Mouse (Mus musculus): ENCODE results near the gene Sufu.

The Sufu gene

DNA sequence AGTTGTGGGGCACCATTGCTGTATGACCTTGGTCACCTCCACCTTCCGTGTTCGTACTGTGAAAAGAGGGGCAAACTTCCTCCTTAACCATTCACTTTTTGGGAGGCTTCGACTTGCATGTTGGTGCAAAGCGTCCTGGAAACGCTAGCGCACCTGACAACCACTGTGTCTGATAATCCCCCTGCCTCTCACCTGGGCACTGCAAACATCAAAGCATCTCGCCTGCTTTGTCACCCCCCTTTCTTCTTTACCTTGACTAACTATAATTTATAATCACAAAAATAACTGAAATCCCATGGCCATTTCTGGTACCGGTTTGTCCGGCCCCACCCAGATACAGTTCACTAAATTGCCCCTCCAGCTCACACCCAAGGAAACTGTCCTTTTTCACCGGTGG, 2.0 kb upstream of the Sufu start:
- DNase-seq (ENCODE audit: low spot score) = no peak

DNA sequence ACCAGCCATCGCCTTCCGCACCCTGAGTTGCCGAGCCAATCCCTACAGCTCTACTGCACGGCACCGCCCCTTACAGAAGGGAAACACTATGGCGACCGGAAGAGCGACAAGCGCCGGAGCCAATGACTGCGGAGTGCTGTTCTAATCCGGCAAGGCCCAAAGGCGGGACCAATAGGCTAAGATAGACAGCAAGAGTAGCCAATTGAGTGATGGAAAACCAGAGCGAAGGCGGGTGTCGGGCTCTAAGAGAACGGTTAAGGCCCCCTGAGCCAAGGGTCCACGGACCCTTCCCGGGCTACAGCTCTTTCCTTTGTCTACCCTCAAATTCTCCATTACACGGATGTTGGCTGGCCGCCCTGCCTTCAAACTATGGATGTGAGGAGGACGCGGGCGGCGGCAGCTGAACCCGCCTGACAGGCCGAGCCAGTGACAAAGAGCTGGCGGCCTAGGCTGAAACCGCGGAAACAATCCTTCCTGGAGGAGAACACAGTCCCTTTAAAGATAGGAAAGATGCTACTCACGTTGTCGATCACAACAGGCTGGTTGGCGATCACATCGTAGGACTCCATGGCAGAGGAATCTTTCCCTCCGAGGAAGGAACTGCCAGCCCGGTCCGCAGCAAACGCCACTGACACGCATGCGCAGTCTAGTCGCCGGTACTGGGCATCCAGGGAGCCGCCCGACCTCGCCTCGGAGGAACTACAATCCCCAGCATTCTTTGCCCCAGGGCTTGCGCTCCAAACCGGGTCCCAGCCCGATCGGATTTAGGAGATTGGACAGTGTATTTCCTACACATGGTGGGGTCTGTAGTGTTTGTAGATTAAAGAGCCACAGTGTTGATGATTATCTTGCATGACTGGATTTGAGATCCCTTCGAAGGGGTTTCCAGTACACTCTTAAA, 1.3 kb upstream of the Sufu start, which contains the start of gene Actr1a:
Actr1a (minus strand) TSS at position 640 of the 901 bp plus-strand sequence.
- peak; percentile 100 for DNase-seq (ENCODE audit: low spot score)

DNA sequence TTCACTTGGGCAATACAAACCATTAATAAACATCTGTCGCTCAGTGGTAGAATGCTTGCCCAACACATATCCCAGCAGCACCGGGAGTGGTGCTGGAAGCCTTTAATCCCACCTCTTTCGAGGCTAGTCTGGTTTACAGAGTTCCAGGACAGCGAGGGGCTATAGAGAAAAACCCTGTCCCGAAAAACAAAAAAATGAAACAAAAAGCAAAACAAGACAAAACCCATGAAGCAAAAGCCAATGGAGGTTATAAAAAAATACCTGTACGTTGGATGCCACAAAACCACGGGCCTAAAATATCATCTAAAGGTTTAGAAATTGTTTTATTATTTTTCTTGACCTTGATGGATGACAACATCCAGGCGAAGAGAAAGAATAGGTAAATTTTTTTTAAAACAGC, 587 bp upstream of the Sufu start:
- DNase-seq (ENCODE audit: low spot score) = no peak

DNA sequence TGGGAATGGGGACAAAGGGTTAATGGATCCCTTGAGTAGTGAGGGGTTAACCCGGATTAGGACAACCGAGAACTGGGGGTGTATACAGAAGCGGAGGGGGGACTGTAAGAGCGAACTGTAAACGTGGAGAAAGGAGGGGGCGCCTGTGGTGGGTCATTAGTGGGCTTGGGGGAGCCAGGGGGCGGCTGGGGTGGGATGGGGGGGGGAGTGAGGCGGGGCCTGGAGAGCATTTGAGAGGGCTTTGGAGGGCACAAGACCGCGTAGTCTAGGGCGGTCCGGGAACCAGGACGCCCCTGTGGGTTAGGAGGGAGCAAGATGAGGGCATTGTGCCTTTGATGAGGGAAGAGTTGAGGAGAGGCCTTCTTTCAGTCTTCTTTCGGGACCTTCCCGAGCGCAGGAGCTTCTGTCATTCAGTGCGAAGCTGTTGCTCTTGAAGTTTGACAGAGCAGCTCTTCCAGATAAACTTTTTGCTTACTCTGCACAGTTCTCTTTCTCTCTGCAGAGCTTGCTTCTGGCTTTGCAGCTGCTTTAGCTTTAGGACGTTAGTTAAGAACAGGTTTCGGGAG, 823 bp downstream of the Sufu start:
- DNase-seq (ENCODE audit: low spot score) = peak; percentile 64

DNA sequence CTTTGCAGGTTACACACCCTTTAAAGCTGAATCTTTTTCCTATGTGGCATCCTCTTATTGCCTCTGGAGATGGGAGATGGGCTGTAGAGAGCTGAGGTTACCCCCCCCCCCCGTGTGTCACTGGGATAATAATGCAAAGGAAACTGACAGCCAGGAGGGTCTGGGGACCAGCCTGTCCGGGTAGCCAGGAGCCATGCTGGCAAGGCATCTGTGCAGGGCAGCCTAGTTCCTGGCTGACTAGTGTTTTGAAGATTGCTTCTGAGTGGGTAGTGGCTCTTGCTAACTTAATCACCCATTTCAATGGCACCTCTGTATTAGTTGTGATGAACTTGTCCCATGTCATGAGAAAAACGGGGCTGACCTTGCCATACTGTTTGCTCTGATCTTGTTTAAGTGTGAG, 1.7 kb downstream of the Sufu start:
- DNase-seq (ENCODE audit: low spot score) = no peak

DNA sequence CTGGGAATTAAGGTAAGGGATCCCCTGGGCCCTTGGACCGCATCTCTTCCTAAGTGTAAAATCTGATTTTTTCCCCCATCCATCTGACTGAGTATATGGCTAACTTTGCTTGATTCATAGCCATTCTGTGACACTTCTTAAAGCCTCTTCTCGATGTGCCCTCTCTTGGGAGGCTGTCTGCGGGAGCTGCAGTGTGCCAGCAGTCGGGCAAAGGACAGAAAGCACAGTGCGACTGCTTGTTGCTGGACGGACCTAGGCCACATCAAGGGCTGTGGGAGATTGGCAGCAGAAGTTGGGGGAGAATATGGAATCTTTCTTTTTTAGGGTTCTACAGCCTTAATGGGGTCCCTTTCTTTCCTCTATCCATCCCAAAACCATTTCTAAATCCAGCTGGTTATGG, 2.7 kb downstream of the Sufu start:
- DNase-seq (ENCODE audit: low spot score) = no peak

DNA sequence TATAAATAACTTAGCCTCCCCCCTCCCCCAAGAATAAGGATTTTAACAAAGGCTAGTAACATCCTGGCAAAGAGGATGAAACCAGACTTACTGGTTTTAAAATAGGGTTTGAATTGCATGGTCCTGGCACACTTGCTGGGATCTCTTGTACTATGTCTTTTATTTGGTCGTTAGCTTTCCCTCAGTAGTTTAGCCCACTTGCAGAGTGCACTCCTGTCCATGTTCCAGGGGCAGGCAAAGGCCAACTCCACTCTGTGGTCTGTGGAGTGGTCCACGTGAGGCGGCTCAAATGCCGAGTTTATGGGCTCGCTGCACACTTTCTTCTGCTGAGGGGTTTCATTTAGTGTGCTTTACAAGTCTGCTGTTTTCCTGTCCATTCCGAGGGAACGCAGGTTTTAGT, 3.2 kb downstream of the Sufu start:
- DNase-seq (ENCODE audit: low spot score) = no peak

DNA sequence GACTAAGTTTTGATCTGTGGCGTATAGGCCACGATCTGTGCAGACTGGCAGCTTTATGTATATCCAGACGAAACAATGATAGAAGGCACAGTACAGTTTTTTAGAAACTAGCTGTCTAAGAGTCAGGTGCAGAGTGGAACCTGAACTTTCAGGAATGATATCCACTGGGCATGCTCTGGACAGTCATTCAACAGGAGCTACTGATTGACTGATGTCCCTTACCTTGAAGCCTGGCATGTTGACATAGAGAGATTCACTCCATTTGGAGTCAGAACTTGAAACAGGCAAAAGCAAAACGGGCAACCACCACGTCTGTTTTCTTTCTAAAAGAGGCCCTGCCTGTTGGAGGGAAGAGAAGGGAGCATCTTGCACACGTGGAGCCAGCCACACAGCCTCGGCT, 3.9 kb downstream of the Sufu start:
- no peak for DNase-seq (ENCODE audit: low spot score)

DNA sequence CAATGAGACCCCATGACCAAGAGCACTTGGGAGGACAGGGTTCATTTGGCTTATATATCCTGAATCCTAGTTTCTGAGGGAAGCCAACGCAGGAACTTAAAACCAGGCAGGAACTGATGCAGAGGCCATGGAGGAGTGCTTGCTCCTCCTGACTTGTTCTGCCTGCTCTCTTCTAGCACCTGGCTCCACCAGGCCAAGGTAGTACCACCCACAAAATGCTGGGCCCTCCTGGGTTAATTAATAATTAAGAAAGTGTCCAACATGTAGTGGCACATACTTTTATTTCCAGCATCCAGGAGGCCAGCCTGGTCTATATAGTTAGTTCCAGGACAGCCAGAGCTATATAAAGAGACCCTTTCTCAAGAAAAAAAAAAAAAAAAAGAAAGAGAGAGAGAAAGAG, 7.3 kb downstream of the Sufu start:
- DNase-seq (ENCODE audit: low spot score) = no peak

DNA sequence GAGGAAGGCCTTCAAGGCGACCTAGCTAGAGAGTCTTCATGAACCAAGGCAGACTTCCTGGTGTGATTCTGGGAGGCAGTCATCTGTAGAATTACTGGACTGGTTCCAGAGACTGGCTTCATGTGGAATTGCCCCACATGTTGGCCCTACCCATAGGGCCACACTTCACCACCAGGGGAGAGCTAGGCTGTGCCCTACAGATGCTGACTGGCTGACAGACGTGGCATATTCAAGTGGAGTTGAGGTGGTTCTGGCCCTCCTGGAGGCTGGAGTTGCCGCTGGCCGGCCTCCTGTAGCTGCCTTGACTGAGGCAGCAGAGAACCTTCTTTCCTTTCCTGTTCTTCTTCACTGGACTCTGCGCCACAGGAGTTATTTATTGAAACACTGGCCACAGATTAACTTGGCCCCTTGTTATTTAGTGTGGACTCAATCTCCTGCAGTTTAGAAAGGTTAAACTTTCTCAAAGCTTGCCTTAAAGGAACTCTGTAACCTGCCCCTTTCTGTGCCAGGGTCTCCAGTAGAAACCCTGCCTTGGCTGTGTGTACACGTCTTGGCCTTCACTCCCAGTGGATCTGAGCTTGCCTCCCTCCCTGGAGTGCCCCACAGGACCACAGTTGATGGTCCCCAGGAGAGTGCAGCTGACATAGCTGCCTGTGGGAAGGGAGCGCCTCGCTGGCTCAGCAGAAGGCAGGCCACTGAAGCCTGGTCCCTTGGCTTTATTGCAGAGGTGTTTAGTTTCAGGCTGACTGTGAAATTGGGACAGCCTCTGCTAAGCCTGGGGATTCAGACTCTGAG, 10.1 kb downstream of the Sufu start:
- DNase-seq (ENCODE audit: low spot score) = no peak

DNA sequence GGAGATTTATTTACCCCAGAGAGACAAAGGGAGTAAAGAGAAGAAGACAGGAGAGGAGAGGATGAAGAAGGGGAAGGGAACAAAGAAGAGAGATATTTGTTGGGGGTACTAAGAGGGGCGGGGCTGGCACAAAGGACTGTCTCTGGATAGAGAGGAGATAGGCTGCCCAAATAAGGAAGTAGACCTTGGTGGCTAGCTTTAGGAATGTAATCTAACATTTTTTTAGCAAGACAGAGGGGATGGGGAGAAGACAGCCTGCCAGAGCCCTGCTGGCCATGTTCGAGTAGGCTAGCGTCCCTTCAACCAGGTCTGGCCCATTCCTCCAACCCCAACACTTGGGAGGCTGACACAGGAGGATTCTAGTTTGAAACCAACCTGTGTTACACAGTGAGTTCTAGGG, 12.8 kb downstream of the Sufu start:
- DNase-seq (ENCODE audit: low spot score) = no peak

DNA sequence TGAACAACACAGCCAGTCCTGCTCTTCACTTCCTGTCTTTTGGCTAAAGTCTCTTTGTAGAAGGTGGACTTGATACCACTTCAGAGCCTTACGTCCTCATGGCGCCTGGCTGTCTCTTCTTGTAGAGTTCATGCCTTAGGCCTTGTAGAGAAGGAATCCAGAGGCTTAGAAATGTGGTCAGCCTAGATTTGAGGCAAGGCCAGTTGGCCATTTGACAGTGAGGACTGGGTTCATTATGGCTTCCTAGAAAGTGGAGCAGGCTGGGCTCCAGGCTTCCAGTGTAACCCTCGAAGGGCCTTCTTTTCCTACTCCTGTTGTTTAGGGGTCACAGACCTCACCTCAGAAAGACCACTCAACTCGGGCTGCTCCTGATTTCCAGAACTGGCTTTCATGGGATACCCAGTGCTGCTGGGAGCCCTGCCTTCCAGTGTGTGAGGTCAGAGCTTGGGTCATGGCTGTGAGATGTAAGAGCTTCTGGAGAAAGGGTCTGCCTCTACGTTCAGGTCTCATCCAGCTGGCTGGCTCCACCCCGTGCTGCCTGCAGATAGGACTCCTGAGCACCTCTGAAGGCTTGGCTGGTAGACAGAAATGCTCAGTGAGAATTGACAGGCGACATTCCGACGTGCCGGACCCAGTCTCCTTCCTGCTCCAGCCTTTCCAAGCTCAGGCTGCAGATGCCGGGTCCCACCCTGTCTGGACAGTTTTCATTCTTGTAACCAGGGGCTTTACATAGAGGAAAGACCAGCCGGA, 15.5 kb downstream of the Sufu start:
- DNase-seq (ENCODE audit: low spot score) = no peak

DNA sequence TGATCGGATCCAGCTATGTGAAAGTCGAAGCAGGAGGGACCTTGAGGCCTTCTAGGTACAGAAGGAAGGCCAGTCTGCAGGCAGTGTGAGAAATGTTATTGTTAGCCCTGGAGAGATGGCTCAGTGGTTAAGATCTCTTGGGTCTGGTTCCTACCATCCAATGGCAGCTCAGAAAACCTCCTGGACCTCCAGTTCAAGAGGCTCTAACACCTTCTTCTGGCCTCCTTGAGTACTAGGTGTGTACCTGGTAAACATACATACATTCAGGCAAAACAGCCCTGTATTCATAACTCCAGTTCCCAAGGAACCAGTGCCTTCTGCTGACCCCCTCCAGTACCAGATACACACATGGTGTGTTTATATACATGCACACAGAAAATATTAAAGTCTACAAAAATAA, 17.3 kb downstream of the Sufu start:
- DNase-seq (ENCODE audit: low spot score) = no peak

DNA sequence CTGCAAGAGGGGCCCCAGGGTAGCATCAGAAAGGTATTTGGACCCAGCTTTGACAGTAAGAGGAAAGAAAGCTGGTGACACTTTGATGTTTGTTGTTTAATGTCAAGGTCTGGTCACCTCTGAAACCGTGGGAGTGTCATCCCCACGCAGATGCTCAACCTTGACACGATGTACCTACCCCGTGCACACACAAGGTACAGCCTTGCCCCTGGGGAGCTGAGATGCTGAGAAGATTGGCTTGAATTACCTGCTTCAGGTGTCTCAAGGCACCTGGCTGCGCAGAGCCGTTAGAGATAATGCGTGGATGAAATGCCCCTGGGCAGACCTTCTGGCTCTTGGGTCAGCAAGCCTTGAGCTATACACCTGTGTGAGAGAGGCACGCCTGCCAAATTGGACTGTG, 17.8 kb downstream of the Sufu start:
- no peak for DNase-seq (ENCODE audit: low spot score)

DNA sequence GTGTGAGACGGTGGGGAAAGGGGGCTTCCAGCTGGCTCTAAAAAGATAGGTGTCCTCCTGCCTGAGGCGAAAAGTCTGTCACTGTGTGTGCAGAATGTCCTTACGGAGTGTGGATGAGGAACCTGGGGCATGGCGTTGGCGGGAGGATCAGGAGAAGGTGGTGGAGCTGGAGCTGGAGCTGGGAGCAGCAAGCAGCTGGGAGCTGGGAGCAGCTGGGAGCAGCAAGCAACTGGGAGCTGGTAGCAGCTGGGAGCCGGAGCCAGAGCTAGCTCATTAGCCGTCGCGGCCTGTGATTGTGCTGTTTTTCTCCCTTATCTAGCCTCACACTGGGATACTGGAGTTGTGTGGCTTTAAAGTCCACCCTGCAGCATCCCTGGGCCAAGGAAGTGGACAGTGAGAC, 19.6 kb downstream of the Sufu start:
- no peak for DNase-seq (ENCODE audit: low spot score)

DNA sequence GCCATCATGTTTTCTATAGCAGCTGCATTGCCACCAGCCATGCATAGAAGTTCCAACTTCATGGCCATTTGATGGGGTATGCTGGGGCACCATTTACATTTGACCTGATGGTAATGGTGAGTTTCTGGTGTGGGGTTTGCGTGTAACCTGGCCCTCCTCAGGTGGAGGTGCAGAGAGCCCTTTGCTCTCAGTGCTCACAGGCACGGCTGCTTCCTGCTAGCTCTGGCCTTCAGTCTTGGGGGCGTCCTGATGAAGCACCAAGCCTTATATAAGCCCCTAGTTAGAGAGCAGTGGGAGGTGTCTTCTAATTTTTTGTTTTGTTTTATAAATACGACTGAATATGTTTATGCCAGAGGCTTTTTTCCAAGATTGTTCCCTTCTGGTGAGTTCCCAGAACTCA, 21.4 kb downstream of the Sufu start:
- DNase-seq (ENCODE audit: low spot score) = no peak

DNA sequence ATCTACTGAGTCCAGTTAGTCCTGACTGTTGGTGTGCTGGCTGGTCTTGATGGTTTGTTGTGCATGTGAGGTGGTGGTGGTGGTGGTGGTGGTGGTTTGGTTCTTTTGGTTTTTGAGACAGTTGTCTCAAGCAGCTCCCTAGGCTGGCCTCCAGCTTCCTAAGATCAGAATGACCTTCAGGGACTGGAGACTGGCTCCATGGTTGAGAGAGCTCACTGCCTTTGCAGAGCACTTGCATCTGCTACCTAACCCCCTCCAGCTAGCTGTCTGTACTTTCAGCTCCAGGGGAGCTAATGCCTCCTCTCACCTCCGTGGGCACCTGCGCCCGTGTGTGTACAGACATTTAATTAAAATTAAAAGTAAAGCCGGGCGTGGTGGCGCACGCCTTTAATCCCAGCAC, 23.7 kb downstream of the Sufu start:
- no peak for DNase-seq (ENCODE audit: low spot score)

DNA sequence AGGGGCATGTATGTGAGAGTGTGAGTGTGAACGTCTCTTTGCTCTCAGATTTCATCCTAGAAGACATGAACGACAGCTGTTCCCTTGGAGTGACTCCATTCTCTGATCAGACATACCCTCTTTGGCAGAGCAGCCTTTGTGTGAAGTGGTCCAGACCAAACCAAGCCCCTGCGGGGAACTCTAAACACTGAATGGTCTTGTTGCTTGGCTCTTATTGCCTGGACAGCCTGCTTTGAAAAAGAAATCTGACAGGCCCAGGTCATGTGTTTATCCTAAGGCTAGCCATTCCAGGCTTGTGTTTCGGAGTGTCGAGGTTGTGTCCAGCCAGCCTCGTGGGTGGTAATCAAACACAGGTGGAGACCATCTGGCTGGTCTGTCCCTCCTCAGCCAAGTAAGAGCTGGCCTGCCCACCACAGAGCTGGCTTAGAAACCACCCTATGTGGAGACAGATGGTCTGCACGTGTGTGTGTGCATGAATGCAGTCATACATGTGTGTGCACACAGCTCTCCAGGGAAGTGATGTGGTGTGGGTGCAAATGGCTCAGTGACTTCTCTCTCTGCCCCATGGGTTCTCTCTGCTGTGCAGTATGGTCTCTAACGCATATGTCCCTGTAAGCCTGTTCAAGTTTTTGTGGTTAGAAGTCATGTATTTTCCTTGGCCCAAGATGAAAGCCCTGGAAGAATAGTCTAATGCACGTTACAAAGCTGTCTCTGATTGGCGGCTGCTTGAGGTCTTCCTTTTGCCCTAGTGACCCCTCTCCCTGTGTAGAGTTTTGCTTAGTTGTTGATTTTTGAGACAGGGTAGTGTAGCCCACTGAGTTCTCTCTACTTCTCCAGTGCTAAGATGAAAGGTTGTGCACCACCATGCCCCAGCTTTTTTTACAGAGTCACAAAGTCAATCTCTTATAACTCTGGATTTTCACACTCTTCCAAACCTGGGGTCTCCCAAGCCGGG, 26.0 kb downstream of the Sufu start:
- peak; percentile 81 for DNase-seq (ENCODE audit: low spot score)

DNA sequence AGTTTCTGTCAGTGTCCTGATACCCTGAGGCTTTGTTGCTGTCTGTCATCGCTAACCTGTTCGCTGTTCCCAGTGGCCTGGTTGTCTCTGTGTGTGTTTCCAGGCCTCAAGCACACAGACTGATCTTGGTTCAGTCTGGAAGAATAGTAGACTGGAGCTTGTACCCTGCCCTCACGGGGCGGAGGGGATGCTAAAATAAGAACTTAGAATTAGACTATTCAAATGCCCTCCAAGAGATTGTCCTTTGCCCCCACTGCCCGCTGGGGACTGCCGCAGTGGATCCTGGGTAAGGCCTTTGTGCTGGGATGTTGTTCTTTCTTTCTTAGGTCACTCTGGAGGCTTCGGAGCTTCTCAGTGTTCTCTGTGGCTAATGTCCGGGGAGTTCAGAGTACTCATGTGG, 28.6 kb downstream of the Sufu start:
- no peak for DNase-seq (ENCODE audit: low spot score)

DNA sequence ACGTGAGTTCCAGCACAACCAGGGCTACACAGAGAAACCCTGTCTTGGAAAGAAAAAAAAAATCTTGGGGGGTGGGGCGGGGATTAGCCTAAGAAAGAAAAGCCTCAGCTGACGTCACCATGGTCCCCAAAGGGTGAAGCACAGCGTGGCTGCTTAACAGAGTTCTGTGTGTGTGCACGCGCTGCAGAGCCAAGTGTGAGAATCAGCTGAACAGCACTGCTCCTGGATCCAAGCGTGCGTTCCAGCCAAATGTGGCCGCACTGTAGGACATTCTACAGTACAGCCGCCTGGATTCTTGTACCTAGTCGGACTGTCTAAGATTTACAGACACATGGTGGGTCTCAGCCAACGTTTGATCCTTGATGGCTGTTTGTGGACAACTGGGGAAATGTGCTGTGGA, 29.8 kb downstream of the Sufu start:
- no peak for DNase-seq (ENCODE audit: low spot score)

DNA sequence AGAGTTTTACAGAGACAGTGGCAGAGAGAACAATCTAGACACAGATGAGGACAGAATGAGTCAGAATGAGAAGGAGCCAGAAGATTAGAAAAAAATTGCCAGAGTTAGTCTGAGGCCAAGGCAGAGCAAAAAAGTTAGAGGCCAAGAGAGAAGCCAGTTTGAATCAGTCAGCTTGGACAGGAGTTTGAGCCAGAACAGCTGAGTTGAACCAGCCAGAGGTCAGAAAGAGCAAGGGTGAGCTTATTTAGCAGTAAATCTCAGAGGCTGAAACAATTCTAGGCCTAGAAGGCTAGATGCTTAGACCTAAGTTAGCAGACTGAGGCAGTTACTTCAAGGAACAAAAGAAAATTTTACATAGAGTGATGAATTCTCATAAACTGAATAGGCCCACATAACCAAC, 32.6 kb downstream of the Sufu start:
- no peak for DNase-seq (ENCODE audit: low spot score)
